Mouse (Mus musculus) lung, adult 2 months (tissue): Measurements from ENCODE around the gene Gad1. TPM values are rescaled to one million over a fixed set of nuclear protein-coding genes. Genes with fewer than 3 reads are reported as not detected.
"Not testable (repeated sequence)": the region's sequence is repeated elsewhere in the genome, so short reads cannot be mapped to it uniquely, and the experiment has no call there.

Experiments
- DNase-seq: peaks from one replicate; pipeline ENCODE4 v3.0.0; 2022
- H3K4me1 ChIP-seq: fragments of 200-500 bp; 2 replicates; pipeline ENCODE4 v1.6.1; 2011; ENCODE audit warnings: low read length; ENCODE audit not compliant: control insufficient read depth, insufficient read depth
- H3K4me3 ChIP-seq: fragments of 200-500 bp; replicated peaks from 2 replicates; pipeline ENCODE3; 2011; ENCODE audit warnings: low read depth, mild to moderate bottlenecking, control low read depth, low read length; ENCODE audit errors: extremely low read depth
- CTCF ChIP-seq: fragments of 200-500 bp; IDR thresholded peaks from 2 replicates; pipeline ENCODE4 v1.5.1; 2011; ENCODE audit warnings: mild to moderate bottlenecking, low read length, control low read depth; ENCODE audit not compliant: insufficient read depth
- POLR2A ChIP-seq: fragments of 200-500 bp; IDR thresholded peaks from 2 replicates; pipeline ENCODE4 v1.6.1; 2011; ENCODE audit warnings: low read depth, mild to moderate bottlenecking, control low read depth, low read length, borderline replicate concordance; ENCODE audit errors: extremely low read depth
- WGBS: fragments of 180-500 bp; shearing (Covaris S2); methylation state at CpG from one replicate; pipeline ENCODE4 v1.1.7; 2018; 5-methylcytosine and 5-hydroxymethylcytosine counted together
- polyA plus RNA-seq: library from polyadenylated mRNA; depleted of rRNA; stranded (reverse); fragments of >200 nt; gene quantifications from 2 replicates; pipeline ENCODE4 v1.2.3, GENCODE M21; 2012; rRNA removed

Gad1 gene
- 0.28 and 0.37 TPM in 2 replicates for polyA plus RNA-seq

- 35% methylated on average over 4 of the region's 4 CpGs for WGBS
- DNase-seq = no peak
- H3K4me1 ChIP-seq = no peaks in the 10 kb centered on the region
- H3K4me3 ChIP-seq = no peak within 1 kb of the TSS
- no peak for TF ChIP-seq POLR2A
- no peak for TF ChIP-seq CTCF
Observed at GRCm38 (mm10) chr2:70552772-70553171, at the start of gene Gad1. Gene Gad1 (plus strand): TSS chr2:70553072.

- Histone ChIP-seq H3K4me3 (no peak overlapping the region), H3K4me1 (peaks cover 4% of the 10 kb centered on the region)
- no peak for TF ChIP-seq POLR2A
- TF ChIP-seq CTCF = no peak
- DNase-seq = no peak
- 71% methylated on average over 10 of the region's 10 CpGs for WGBS
Observed at GRCm38 (mm10) chr2:70503436-70503835, 49.4 kb upstream of the Gad1 start.

GRCm38 (mm10) chr2:70505229-70505628 lies 47.6 kb upstream of the Gad1 start:
- TF ChIP-seq POLR2A (no peak), CTCF (no peak)
- no peak overlapping the region for H3K4me3 ChIP-seq
- H3K4me1 ChIP-seq = peaks cover 4% of the 10 kb centered on the region
- 0% methylated on average over 1 of the region's 1 CpGs for WGBS
- no peak for DNase-seq

- DNase-seq = no peak
- WGBS = 10% methylated on average over 4 of the region's 4 CpGs
- TF ChIP-seq POLR2A = no peak
- TF ChIP-seq CTCF = no peak
- Histone ChIP-seq H3K4me1 (peaks cover 4% of the 10 kb centered on the region), H3K4me3 (no peak overlapping the region)
Observed at GRCm38 (mm10) chr2:70505896-70506295, 47.0 kb upstream of the Gad1 start.

- no peak for DNase-seq
- no peak overlapping the region for H3K4me3 ChIP-seq
- H3K4me1 ChIP-seq = peaks cover 4% of the 10 kb centered on the region
- TF ChIP-seq CTCF = no peak
- TF ChIP-seq POLR2A = no peak
- 52% methylated on average over 2 of the region's 2 CpGs for WGBS
Observed at GRCm38 (mm10) chr2:70506372-70506771, 46.5 kb upstream of the Gad1 start.

GRCm38 (mm10) chr2:70508496-70508895 lies 44.4 kb upstream of the Gad1 start, which contains the start of gene Erich2:
Gene Erich2 (plus strand): TSS chr2:70508819.
- H3K4me3 ChIP-seq = peak within 1 kb of the TSS; percentile 77
- WGBS = 18% methylated on average over 10 of the region's 10 CpGs
- H3K4me1 ChIP-seq = peaks cover 4% of the 10 kb centered on the region
- no peak for DNase-seq
- no peak for TF ChIP-seq POLR2A
- TF ChIP-seq CTCF = no peak

GRCm38 (mm10) chr2:70509021-70509632 lies 43.7 kb upstream of the Gad1 start:
- peak; percentile 77 for DNase-seq
- TF ChIP-seq POLR2A (0 out of 2 replicates have a peak, but pooled peaks have one; percentile 10), CTCF (peak; percentile 58)
- Histone ChIP-seq H3K4me3 (peak overlapping the region; percentile 77), H3K4me1 (peaks cover 4% of the 10 kb centered on the region)
- under 1% methylated on average over 56 of the region's 56 CpGs for WGBS

- H3K4me1 ChIP-seq, H3K4me3 ChIP-seq: not testable (repeated sequence)
- peak; percentile 59 for DNase-seq
- WGBS = 38% methylated on average over 7 of the region's 7 CpGs
- peak; percentile 63 for TF ChIP-seq CTCF
Observed at GRCm38 (mm10) chr2:70538283-70538682, 14.6 kb upstream of the Gad1 start.

- DNase-seq = no peak
- no peaks in the 10 kb centered on the region for H3K4me1 ChIP-seq
- TF ChIP-seq CTCF (no peak), POLR2A (no peak)
- 45% methylated on average over 6 of the region's 6 CpGs for WGBS
- no peak overlapping the region for H3K4me3 ChIP-seq
Observed at GRCm38 (mm10) chr2:70550671-70551070, 2.2 kb upstream of the Gad1 start.

GRCm38 (mm10) chr2:70551446-70551845 lies 1.4 kb upstream of the Gad1 start:
- WGBS = 64% methylated on average over 2 of the region's 2 CpGs
- TF ChIP-seq CTCF (no peak), POLR2A (no peak)
- DNase-seq = no peak
- no peaks in the 10 kb centered on the region for H3K4me1 ChIP-seq
- H3K4me3 ChIP-seq = no peak overlapping the region

GRCm38 (mm10) chr2:70552067-70552598 lies 739 bp upstream of the Gad1 start:
- DNase-seq = no peak
- 83% methylated on average over 15 of the region's 15 CpGs for WGBS
- TF ChIP-seq POLR2A (no peak), CTCF (no peak)
- no peak overlapping the region for H3K4me3 ChIP-seq
- H3K4me1 ChIP-seq = no peaks in the 10 kb centered on the region
